Mouse (Mus musculus) thymus, adult 2 months (tissue): ENCODE results near the gene Inka2.

ENCODE experiments used
- CTCF ChIP-seq: fragments of 200-500 bp; IDR thresholded peaks from 2 replicates; pipeline ENCODE4 v1.5.1; 2012; ENCODE audit warnings: mild to moderate bottlenecking, control low read depth, low read length, moderate library complexity, borderline replicate concordance; ENCODE audit not compliant: control insufficient read depth, poor library complexity, insufficient read depth; ENCODE audit errors: extremely low read depth
- POLR2A ChIP-seq: fragments of 200-500 bp; IDR thresholded peaks from 2 replicates; pipeline ENCODE4 v1.6.1; 2012; ENCODE audit warnings: mild to moderate bottlenecking, low read length, control low read depth, moderate library complexity; ENCODE audit not compliant: control insufficient read depth, poor library complexity, insufficient read depth; ENCODE audit errors: extremely low read depth

DNA sequence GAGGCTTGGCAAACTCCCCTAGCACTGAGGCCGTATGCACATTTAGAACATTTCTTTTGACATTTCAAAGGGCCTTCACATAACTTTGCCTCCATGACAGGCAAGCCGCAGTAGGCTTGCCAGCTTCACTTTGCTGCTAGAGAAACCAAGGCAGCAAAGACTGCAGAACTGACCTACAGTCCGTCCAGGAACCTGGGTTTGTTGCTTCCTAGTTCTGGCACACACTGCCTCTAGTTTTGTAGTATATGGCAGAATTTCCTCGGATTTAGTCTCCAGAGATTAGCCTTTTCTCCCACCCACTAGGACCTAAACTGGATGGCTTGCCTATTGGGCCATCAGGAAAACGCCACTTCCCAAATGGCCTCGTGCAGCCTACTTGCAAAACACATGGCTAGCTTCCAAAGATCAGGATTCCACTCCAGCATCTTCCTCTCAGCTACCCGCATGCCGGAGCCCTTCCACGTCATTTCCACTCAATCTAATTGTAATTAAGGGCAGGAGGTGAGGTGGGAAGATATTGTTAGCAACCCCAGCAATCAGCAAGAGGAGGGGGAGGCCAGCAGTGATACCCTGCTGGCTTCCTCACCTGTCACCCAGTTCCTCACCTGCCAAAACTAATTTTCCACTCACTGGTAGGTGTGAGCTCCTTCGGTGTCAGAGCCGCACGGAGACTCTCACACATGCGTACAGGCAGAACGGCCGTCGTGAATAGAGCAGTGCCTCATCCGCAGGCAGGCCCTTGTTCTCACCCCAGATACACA lies 7.8 kb upstream of the Inka2 start:
- TF ChIP-seq CTCF (no peak), POLR2A (no peak)
